Mouse (Mus musculus) lung, embryonic 16.5 days (tissue): ENCODE results near the gene Adamts12. TPM values are rescaled to one million over a fixed set of nuclear protein-coding genes. Genes with fewer than 3 reads are reported as not detected.

ENCODE experiments used
- ATAC-seq: fragments of 200-750 bp; cut with Nextera tagmentation; 2 replicates; pipeline ENCODE4 v1.8.0; 2017; ENCODE audit warnings: low read depth, mild to moderate bottlenecking, moderate library complexity
- H3K27ac ChIP-seq: fragments of 300-500 bp; sonication (generic); 2 replicates; pipeline ENCODE4 v1.5.1; 2014; ENCODE audit warnings: mild to moderate bottlenecking, control low read depth, low read length
- H3K27me3 ChIP-seq: fragments of 300-500 bp; sonication (generic); 2 replicates; pipeline ENCODE4 v1.6.1; 2014; ENCODE audit warnings: low read depth, low read length, mixed read lengths; ENCODE audit not compliant: control insufficient read depth, insufficient read depth
- H3K36me3 ChIP-seq: fragments of 300-500 bp; sonication (generic); 2 replicates; pipeline ENCODE4 v1.6.1; 2014; ENCODE audit warnings: low read length; ENCODE audit not compliant: control insufficient read depth, insufficient read depth
- H3K4me1 ChIP-seq: fragments of 300-500 bp; sonication (generic); replicated peaks from 2 replicates; pipeline ENCODE4 v1.6.1; 2014; ENCODE audit warnings: low read length, mixed read lengths; ENCODE audit not compliant: control insufficient read depth, insufficient read depth
- H3K4me2 ChIP-seq: fragments of 300-500 bp; sonication (generic); 2 replicates; pipeline ENCODE4 v1.6.1; 2014; ENCODE audit warnings: low read depth, low read length, control low read depth
- H3K4me3 ChIP-seq: fragments of 300-500 bp; sonication (generic); 2 replicates; pipeline ENCODE4 v1.5.1; 2014; ENCODE audit warnings: mild to moderate bottlenecking, low read length, control low read depth
- H3K9ac ChIP-seq: fragments of 300-500 bp; sonication (generic); 2 replicates; pipeline ENCODE4 v1.6.1; 2014; ENCODE audit warnings: low read length, control low read depth
- H3K9me3 ChIP-seq: fragments of 300-500 bp; sonication (generic); 2 replicates; pipeline ENCODE4 v1.6.1; 2016; ENCODE audit warnings: low read length; ENCODE audit not compliant: control insufficient read depth
- WGBS: fragments of 180-500 bp; shearing (Covaris S2); extraction: QIAGEN DNeasy Blood & Tissue Kit; methylation state at CpG from one replicate; pipeline ENCODE4 v1.1.7; 2014; 5-methylcytosine and 5-hydroxymethylcytosine counted together
- polyA plus RNA-seq: library from polyadenylated mRNA; unstranded; fragments of >200 nt; fragmentation: Nextera tagmentation; extraction: Ambion mirVana; gene quantifications from 2 replicates; pipeline ENCODE4 v1.2.1, GENCODE M21; 2015

Adamts12 gene
- polyA plus RNA-seq, 1 experiment from 2014 or later, result 4.6 TPM

GRCm38 (mm10) chr15:11066299-11066698 is 1.7 kb downstream of the Adamts12 start:
- WGBS, result 11% methylated on average over 5 of the region's 5 CpGs
- H3K4me2 ChIP-seq, result peak overlapping the region; percentile 63
- peak overlapping the region; percentile 59 for H3K9ac ChIP-seq
- peaks cover 10% of the 10 kb centered on the region for H3K4me1 ChIP-seq
- peak overlapping the region; percentile 45 for H3K4me3 ChIP-seq
- H3K36me3 ChIP-seq, result no peaks in the 10 kb centered on the region
- H3K27me3 ChIP-seq, result no peaks in the 10 kb centered on the region
- peak overlapping the region; percentile 90; the same call in 1 of the 2 replicates for H3K27ac ChIP-seq
- ATAC-seq, result no peak
- no peaks in the 10 kb centered on the region for H3K9me3 ChIP-seq

GRCm38 (mm10) chr15:11067891-11068290 is 3.3 kb downstream of the Adamts12 start:
- Histone ChIP-seq H3K4me1 (peaks cover 10% of the 10 kb centered on the region), H3K27ac (no peak overlapping the region), H3K4me3 (no peak overlapping the region), H3K9ac (no peak overlapping the region), H3K36me3 (no peaks in the 10 kb centered on the region), H3K9me3 (no peaks in the 10 kb centered on the region), H3K27me3 (no peaks in the 10 kb centered on the region), H3K4me2 (no peak overlapping the region)
- WGBS, result 71% methylated on average over 7 of the region's 7 CpGs
- ATAC-seq, result no peak

- Histone ChIP-seq H3K36me3 (no peaks in the 10 kb centered on the region), H3K27me3 (no peaks in the 10 kb centered on the region), H3K9me3 (no peaks in the 10 kb centered on the region), H3K4me1 (no peaks in the 10 kb centered on the region), H3K4me3 (no peak overlapping the region), H3K9ac (no peak overlapping the region), H3K4me2 (no peak overlapping the region), H3K27ac (no peak overlapping the region)
- WGBS, result 75% methylated on average over 3 of the region's 3 CpGs
- ATAC-seq, result no peak
Measured at GRCm38 (mm10) chr15:11075726-11076361, 11.3 kb downstream of the Adamts12 start.

- 54% methylated on average over 8 of the region's 8 CpGs for WGBS
- H3K27ac ChIP-seq, result no peak overlapping the region
- no peak overlapping the region for H3K4me2 ChIP-seq
- no peaks in the 10 kb centered on the region for H3K9me3 ChIP-seq
- no peaks in the 10 kb centered on the region for H3K36me3 ChIP-seq
- no peak overlapping the region for H3K4me3 ChIP-seq
- H3K9ac ChIP-seq, result no peak overlapping the region
- no peaks in the 10 kb centered on the region for H3K4me1 ChIP-seq
- no peaks in the 10 kb centered on the region for H3K27me3 ChIP-seq
- ATAC-seq, result no peak
Measured at GRCm38 (mm10) chr15:11082961-11083569, 18.5 kb downstream of the Adamts12 start.

GRCm38 (mm10) chr15:11083678-11084077 is 19.1 kb downstream of the Adamts12 start:
- no peak overlapping the region for H3K4me3 ChIP-seq
- WGBS, result 93% methylated on average over 3 of the region's 3 CpGs
- H3K4me2 ChIP-seq, result no peak overlapping the region

GRCm38 (mm10) chr15:11084241-11084992 is 19.8 kb downstream of the Adamts12 start:
- Histone ChIP-seq H3K9ac (no peak overlapping the region), H3K4me1 (no peaks in the 10 kb centered on the region), H3K27ac (0 out of 2 replicates have a peak overlapping the region, but pooled peaks have one; percentile 10), H3K4me3 (no peak overlapping the region), H3K36me3 (no peaks in the 10 kb centered on the region), H3K9me3 (no peaks in the 10 kb centered on the region), H3K27me3 (no peaks in the 10 kb centered on the region), H3K4me2 (no peak overlapping the region)
- 22% methylated on average over 9 of the region's 9 CpGs for WGBS
- no peak for ATAC-seq

More at GRCm38 (mm10) chr15:11083678-11084077, 19.1 kb downstream of the Adamts12 start:
- ATAC-seq, result no peak
- Histone ChIP-seq H3K36me3 (no peaks in the 10 kb centered on the region), H3K4me1 (no peaks in the 10 kb centered on the region), H3K9me3 (no peaks in the 10 kb centered on the region), H3K27ac (no peak overlapping the region), H3K9ac (no peak overlapping the region), H3K27me3 (no peaks in the 10 kb centered on the region)

GRCm38 (mm10) chr15:11084993-11085365 is 20.4 kb downstream of the Adamts12 start:
- 30% methylated on average over 1 of the region's 1 CpGs for WGBS
- H3K4me3 ChIP-seq, result no peak overlapping the region
- peak; percentile 36; the same call in 1 of the 2 replicates for ATAC-seq
- no peaks in the 10 kb centered on the region for H3K36me3 ChIP-seq
- H3K4me2 ChIP-seq, result no peak overlapping the region
- no peaks in the 10 kb centered on the region for H3K9me3 ChIP-seq
- H3K27me3 ChIP-seq, result no peaks in the 10 kb centered on the region
- no peak overlapping the region for H3K27ac ChIP-seq
- H3K9ac ChIP-seq, result no peak overlapping the region
- no peaks in the 10 kb centered on the region for H3K4me1 ChIP-seq

GRCm38 (mm10) chr15:11089494-11089893 is 24.9 kb downstream of the Adamts12 start:
- H3K4me3 ChIP-seq, result no peak overlapping the region

GRCm38 (mm10) chr15:11095566-11095965 is 31.0 kb downstream of the Adamts12 start:
- Histone ChIP-seq H3K4me1 (no peaks in the 10 kb centered on the region), H3K9me3 (no peaks in the 10 kb centered on the region), H3K9ac (no peak overlapping the region), H3K4me3 (no peak overlapping the region), H3K36me3 (no peaks in the 10 kb centered on the region), H3K4me2 (no peak overlapping the region), H3K27ac (no peak overlapping the region), H3K27me3 (no peaks in the 10 kb centered on the region)
- ATAC-seq, result no peak
- WGBS, result 30% methylated on average over 3 of the region's 3 CpGs

More at GRCm38 (mm10) chr15:11089494-11089893, 24.9 kb downstream of the Adamts12 start:
- no peaks in the 10 kb centered on the region for H3K27me3 ChIP-seq
- no peak overlapping the region for H3K9ac ChIP-seq
- H3K27ac ChIP-seq, result no peak overlapping the region
- H3K9me3 ChIP-seq, result no peaks in the 10 kb centered on the region
- H3K4me1 ChIP-seq, result no peaks in the 10 kb centered on the region
- H3K4me2 ChIP-seq, result no peak overlapping the region
- WGBS, result 81% methylated on average over 3 of the region's 3 CpGs
- no peak for ATAC-seq
- no peaks in the 10 kb centered on the region for H3K36me3 ChIP-seq
